Mouse (Mus musculus) retina, embryonic 14.5 days (tissue): Measurements from ENCODE around the gene Angptl2.

Source experiments
- DNase-seq: peaks from one replicate; pipeline ENCODE4 v3.0.0-alpha.2; 2015; ENCODE audit warnings: low spot score

Gene Angptl2

DNA sequence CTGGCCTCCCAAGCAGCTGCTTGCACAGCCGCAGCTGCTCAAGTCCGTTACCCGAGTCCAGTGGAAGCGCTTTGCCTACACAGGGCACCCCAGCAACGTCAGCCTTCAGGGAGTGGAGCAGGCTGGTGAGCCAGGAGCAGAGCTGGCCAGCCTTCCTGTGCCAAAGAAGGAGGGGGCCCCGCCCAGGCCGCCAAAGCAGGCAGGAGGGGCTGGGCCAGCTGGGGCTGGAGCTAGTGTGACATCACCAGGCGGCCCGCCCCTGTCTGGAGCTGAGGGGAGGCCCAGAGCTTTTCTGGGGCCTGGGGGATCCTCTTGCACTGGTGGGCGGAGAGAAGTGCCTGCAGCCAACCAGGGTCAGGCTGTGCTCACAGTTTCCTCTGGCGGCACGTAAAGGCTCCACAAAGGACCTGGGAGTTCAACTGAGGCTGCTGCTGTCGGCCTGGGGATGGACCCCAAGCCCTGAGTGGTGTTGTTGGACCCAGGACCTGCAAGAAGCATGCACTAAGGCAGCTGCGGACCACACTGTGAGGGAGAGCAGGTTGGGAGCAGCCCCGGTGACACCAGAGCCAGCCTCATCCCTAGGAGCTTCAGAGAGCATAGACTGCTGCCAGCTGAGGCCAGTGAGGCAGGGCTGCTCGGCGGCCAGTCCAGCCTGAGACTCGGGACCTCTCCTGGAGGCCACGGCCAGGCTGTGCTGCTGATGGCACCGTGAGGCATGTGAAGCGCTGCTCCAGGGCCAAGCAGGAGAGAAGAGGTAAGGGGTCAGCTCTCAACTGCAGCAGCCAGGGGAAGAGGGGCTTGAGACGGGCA, at the start of gene Angptl2:
Gene Angptl2 (plus strand): TSS at position 370 of the 810 bp plus-strand sequence.
- peak; percentile 94 for DNase-seq

DNA sequence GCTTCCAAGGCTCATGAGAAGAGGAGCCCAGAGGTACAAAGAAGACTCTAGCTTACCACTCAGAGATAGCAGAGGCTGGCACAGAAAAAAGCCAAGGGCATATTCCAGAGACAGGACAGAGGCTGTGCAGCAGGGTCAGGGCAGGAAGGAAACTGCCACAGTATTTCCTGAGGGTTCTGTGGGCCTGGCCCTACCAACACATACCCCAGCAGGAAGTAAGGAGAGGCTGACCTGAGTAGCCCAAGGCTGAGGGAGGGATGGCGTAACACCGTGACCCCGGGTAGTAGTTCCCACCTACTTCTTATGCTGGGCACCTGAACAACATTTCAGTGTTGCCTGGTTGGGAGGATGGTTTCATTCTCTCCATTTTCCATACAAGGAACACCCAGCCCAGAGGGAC, 48.8 kb upstream of the Angptl2 start:
- DNase-seq = no peak

DNA sequence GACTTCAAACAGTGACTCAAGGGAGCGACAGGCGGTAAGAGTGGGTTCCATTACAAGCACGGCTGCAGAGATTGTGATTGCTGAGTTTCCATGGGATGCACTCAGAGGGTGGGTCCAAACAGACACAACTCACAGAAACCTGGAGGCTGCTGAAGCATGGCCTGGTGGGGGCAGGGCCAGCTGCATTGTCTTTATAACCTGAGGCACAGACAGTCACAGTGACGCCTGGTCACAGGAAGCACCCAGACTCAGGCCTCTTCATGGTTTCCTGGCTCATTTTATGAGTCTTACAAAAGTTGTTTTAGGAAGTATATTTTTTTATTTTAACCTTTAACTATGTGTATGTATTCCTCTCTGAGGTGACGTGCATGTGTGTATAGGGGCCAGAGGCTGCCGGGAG, 46.4 kb upstream of the Angptl2 start:
- no peak for DNase-seq

DNA sequence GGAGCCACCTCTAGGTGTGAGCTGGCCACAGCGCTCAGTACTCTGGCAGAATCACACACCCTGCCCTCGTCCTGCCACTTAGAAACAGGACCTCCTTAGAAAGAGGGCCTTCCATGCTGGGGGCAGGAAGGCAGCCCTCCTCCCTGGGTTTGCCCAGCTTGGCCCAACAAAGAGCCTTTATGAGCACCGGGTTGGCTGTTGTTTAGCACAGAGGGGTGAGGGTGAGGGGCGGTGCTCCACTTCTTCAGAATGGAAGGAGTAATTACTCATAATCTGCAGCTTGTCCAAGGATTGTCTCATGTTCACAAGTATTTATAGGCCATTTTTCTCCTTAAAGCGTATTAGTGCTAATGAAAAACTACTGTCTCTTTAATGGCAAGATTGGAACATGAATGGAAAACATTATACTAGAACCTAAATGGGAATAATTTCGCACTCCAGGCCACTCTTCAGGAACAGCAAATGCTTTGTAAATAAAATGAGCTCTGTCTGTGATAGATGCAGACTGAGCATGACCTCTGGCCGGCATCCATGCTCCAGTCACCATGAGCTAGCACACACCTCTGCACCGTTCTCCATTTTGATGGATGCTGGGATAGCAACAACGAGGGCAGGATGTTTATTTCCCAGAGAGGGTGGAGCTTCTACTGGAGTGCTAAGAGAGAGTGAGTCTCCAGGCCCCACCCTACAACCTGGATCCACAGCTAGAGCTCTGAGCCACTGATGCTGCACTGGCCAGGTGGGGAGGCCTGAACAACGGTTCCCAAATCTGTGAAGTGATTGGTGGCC, 44.9 kb upstream of the Angptl2 start:
- DNase-seq = no peak

DNA sequence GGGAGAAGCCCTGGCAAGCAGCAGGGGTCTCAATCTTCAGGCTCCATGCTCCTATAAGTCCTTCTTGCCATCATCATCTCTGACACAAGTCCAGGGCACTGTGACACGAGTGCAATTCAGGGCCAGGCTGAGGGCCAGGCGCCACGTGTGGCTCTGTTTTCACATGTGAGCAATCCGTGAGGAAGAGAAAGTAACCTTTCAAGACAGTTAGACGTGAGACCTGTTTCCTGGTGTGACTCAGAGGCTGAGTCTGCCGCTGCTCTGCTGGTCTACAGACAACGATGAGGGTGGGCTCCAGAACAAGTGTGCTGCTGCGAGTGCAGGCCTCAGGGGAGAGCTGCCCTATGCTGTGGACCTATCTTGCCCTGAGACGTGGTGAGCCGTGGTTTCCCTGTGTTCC, 42.7 kb upstream of the Angptl2 start:
- DNase-seq = no peak

DNA sequence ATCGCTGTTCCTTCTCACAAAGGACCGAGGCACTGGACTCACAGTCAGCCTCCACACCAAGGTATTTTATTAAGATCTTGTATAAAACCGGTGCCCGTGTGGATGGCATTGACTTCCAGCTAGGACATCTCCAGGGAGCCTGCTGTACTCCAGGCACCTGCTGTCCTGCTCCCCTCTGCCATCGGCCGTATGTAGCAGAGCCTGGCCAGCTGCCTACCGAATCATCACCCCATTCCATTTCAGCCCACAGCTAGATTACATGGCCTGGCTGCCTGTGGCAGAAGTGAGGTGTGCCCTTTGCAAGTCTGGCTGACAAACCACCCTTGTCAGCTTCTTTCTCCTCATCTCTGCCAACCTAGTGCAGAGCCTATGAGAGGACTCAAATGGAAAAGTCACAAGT, 42.2 kb upstream of the Angptl2 start:
- no peak for DNase-seq

DNA sequence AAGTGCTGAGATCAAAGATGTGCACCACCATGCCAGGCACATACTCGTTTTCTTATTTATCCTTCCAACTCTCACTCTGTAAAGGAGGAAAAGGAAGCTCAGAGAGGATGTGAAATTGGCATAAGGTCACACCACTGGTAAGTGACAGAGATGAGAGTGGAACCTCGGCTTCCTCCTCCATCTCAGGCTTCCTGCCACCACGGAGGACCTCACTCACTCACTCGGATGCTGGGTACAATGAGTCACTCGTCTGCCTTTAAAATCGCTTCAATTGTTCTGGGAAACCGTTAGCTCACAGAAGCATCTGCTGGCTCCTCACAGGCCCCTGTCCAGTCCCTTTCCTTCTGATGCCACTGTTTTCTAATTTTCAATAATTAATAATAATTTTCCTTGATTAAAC, 39.4 kb upstream of the Angptl2 start:
- no peak for DNase-seq

DNA sequence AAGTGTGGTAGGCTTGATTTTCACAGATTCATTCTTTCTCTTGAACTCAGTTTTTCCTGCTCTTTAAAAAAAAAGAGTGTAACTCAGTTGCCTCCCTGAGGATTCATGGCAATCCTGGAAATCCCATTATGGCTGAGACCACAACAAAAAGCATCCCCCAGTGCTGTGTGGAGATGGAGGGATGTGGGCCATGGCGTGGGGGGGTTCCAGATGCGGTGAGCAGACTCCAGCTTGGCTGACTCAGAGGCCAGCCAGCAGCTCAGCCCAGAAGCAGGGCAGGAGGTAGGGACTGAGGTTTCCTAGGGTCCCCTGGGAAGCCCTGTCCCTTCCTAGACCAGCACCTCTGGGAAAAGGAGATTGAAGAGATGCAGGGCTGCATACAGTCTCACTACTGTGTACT, 38.9 kb upstream of the Angptl2 start:
- DNase-seq = no peak

DNA sequence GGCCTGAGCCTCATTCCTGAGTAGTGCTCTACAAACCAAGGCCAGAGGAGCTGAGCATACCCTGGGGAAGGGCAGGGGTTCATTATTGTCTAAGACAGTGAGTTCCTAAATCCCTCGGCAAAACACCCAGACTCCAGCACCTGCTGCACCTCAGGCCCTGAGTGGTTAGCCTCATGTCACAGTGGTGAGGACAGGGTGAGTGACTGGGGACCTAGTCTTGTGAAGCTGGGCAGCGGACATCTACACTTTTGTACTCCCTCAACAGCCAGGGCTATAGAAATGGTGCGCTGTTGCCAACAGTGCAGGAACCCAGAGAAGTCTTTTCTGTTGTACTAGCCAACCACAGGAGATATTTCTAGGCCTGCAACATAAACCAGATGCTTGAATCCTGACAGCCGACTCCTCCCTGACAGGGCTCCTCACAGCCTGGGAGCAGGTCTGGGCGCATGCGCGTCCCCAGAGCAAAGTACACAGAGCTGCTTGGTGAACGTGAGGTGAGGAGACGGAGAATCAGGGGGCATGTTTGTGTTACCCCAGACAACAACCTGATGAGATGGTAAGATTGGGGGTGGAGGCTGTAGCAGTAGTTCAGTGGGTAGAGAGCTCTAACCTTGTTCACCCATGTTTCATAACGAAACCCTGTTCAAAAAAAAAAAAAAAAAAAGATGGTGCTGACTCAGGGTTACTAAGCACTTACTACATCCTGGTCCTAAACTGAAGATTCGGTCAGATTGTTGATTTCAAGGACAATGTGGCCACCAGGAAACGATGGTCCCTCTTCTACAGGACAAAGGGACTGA, 38.2 kb upstream of the Angptl2 start:
- no peak for DNase-seq

DNA sequence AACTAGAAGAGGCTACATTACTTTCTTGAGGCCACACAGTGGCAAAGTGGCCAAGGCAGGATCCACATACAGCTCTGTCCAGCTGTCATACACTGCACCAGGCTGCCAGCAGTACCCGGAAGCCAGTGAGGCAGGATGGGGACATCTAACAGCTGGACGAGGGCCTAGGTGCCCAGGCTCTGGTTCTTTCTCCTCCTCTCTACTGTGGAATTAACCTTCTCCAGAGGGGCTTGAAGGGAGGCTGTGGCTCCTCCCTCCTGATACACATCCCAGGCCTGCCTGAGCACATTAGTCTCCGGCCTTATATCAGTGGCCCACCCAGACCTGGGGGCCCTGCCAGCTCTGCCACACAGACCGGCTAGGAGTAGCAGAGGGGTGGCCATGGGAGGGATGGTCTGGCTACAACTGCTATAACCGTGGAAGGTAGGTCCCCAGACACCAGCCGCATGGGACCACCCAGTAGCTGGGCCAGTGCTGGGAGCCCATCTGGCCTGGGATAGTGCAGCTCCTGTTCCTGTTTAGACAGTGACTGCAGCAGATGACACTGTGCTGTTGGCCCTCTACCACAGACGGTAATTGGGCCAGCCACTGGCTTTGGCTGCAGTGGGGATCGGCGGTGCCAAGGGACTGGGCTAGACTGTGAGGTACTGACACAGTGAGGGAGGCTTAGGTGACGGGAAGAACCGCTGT, 37.5 kb upstream of the Angptl2 start:
- peak; percentile 56 for DNase-seq

DNA sequence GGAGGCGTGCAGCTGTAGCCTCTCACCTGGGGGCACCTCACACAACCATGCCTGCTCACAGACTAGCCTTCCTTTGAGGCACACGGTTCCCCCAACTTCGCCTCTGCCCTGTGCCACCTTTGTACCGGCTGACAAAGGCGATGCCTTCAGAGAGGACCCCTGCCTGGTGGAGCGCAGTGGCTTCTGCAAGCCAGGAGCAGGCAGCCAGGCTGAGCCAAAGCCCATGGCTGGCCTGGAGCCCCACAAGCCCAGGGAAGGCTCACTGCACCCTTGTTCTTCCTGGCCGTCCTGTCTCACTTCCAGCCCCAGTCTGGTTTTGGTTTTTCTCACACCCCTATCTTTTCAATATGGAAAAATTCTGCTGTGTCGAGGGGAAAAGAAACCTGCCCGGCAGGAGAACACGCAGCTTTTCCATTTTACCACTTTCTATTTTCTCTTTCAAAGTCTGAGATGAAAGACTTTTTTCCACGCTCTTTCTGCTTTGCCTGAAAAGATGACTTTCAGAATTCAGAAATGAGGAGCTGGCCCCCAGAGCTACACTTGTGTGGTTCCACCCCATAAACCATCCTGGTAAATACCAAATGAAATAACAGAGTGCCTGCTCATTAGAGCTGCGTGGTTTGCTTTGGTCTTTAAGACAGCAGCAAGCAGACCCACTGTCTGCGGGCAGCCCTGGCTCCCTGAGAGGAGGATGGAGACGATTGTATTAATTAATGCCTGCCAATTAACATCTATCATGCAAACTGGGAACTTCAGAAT, 36.5 kb upstream of the Angptl2 start:
- peak; percentile 25 for DNase-seq

DNA sequence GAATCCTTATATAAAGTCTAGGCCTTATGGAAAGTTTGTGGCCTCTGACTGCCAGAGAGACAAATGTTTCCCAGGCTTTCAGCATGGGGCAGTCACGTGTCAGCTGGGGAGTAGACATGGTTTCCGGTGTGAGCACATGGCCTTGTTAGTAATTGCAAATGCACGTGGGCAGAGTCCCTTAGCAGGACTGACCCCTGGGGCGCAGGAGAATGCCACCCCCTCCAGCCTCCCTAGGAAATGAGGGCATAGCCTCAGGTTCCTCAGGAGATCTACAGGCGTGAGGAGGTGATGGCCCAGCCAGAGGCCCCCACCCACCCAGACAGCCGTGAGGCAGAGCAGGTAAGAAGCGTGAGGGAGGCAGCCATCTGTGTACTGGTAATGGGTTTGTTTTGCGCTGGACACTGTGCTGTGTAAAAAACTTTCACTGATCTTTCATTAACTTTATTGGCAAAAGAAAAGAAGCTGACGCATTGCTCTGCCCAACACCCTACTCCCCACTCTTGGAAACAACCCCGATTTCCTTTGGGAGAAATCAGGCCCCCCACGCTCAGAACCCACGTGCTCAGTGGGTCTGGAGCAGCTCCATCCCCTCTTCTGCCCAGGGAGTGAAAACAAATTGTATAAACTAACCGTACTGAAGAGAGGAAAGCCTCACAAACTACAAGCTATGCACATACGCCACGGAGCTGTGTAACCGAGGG, 35.8 kb upstream of the Angptl2 start:
- DNase-seq = peak; percentile 41

DNA sequence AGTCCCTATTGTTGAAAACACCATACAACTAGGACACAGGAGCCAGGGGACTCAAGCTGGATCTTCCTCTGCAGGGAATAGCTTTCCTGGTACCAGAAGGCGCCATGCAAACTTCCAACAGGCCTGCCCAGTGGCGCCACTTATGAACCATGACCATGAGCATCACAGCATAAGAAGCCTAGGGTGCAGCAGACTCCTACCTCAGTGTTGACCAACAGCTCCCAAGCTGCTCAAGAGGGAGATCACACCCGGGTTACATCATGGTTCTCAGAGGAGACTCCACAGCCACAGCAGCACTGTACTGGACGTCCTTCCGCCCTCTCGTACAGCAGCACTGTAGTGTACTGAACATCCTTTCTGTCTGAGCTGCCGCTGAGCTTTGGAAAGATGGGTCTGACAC, 32.5 kb upstream of the Angptl2 start:
- DNase-seq = no peak

DNA sequence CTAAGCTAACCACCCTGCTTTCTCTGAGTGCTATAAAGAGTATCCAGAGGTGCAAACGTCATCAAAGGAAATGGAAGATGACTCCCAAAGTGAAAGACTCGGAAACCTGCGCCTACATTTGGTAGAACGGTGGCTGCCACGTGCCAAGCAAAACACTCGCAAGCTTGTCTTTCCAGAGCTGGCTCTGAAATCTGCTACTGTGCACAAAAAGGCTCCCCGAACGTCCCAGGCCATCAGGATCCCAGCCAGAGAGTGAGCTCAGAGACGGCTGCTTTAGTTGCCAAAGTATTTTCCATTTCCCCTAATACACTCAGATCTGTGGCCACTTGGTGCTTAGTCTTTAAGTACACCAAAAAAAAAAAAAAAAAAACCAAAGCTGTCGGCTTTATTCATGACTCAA, 31.2 kb upstream of the Angptl2 start:
- DNase-seq = no peak

DNA sequence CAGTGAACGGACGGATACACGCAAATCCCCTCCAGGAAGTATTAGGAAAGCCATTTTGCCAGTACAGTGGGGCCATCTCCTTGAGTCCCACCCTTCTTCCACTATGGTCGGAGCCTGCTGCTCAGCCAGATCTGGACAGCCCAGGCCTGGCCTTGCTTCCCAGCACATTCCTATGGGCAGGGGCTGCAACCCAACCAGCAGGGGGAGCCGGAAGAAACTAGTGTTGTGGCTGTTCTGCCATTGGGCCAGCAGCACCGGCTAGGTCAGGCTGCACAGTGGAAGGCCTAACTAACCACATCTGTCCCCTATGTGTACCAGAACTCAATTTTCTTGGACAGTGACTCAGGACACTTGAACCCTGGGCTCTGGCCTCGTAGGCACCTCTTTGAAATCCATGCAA, 30.6 kb upstream of the Angptl2 start:
- peak; percentile 58 for DNase-seq

DNA sequence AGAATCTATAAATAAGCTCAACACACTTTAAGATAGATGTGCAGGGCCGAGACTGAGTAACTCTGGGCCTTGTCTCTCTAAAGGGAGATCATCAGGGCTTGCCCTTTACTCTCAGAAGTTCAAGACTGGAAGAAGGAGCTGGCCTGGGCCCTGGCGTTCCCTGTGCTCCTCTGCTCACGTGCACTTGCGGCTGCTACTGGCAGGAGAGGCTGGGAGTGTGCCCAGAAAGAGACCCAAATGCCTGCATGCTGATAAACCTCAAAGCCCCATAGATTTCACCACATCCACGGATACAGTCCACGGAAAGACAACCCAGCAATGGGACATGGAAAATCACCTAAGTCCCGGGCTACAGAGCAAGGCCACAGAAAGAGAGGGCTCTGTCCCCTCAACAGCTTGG, 29.4 kb upstream of the Angptl2 start:
- DNase-seq = no peak

DNA sequence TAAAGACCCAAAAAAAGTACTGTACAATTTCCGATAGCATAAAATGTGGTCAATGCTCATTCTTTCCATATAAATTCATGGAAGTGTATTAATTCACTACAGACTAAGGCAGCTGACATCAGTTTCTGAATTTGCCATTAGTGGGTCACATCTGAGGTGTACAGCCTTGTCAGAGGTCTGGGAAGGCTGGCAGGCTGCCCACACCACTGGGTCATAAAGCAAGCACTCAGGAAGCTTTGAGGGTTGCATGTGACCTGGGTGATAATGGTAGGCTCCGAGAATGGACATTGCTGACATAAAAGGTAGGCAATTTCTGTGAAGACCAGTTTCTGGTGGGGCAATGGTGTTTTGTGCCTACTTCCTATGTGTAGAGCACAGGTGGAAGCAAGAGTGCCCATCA, 28.0 kb upstream of the Angptl2 start:
- no peak for DNase-seq

DNA sequence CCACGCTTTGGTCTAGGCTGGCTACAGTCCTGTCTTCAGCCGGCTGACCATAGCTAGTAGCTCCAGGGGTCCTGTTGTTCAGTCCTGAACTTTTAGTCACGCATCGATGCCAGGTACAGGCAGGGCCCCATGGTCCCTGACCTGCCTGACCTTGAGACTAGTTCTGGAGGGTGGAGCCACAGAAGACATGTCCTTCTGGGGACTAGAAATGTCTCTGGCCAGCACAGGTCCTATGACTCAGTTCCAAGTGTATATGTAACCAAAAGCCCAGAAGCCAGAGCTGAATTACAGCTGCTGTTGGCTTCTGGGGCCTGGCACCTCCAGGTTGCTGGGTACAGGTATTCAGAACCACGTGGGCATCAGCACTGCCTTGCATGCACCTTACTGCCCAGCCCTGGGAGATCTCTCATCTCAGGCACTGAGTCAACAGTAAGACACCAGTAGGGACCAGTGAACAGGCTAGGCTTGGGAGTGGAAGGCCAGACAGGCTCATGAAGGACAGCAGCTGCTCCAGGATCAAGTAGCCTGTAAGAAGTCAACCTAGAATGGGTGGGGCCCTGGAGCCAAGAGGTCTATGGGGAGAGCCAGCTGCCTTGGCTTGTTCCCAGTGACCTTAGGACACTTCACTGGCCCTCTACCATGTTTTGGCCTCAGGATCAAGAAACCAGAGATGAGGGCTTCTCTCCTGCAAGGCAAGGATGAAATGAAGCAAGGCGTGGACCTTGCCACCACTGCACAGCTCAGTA, 26.8 kb upstream of the Angptl2 start:
- DNase-seq = no peak

DNA sequence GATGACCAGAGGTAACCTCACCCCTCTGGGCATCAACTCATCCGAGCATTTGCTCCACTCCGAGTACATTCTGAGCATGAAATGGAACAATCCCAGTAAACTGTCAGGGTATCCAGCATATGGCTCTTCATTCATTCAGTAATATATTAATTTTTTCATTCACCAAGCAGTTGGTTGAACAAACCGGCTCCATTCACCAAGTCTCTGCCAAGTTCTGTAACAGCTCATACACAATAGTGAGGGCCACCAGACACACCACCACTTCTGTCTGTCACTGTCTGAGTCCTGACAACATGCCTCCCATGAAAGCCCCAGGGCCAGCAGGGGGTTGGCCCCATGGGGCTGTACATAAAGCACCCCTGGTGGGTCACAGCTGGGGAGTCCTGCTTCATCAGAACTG, 25.9 kb upstream of the Angptl2 start:
- no peak for DNase-seq
